ENCODE assay signal across 28 mouse cellular contexts in the genomic region with DNA sequence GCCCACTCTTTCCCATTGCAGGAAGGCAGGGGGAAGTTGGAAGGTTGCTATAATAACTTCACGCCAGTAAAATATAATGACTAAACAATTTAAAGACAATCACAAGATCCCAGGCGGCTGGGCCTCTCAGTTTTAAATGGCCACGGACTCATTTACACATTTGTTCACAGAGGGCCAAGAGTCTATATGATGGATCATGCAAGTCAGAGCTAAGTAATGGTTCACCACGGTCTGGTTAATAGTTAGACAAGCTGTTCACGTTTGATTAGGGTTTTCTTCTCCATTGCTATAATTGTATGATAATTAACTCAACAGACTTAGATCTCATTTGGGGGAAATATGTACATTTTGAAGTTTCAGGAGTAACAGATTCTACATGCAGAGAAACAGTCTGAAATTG.
DNase-seq lines count a peak whose midpoint lies in the region; ATAC-seq and TF ChIP-seq lines count a peak whose summit lies in the region.
"Had no signal": no experiment of that assay in that cellular context is flagged by ENCODE, and none has a peak within 500 bp of the region (broad histone marks: within the 10 kb centered on the region; RNA-seq: fewer than 3 reads in every experiment).

No protein-coding gene starts in this region.

- TF ChIP-seq POLR2A in kidney, adult 2 months (IDR thresholded peaks at IDR 0.05; ENCODE audit: low read depth, low read length) = no peak

- no peak overlapping the region for H3K4me2 ChIP-seq in intestine, postnatal 0 days (replicated peaks; ENCODE audit: low read depth)
- no peak overlapping the region for H3K4me2 ChIP-seq in kidney, embryonic 15.5 days
- H3K4me2 ChIP-seq: heart, embryonic 12.5 days; heart, embryonic 15.5 days; hindbrain, embryonic 13.5 days had no signal

- no peak overlapping the region for H3K4me3 ChIP-seq in kidney, adult 2 months (ENCODE audit: insufficient read depth, low read depth, low read length)
- no peak overlapping the region for H3K4me3 ChIP-seq in intestine, postnatal 0 days (ENCODE audit: low read depth, low read length)
- no peak overlapping the region for H3K4me3 ChIP-seq in kidney, embryonic 15.5 days (replicated peaks)
- no peak overlapping the region for H3K4me3 ChIP-seq in gastrocnemius, adult 2 months
- H3K4me3 ChIP-seq: forebrain, embryonic 10.5 days; heart, embryonic 12.5 days; heart, embryonic 15.5 days; hindbrain, embryonic 10.5 days; hindbrain, embryonic 13.5 days had no signal

- H3K9ac ChIP-seq in intestine, postnatal 0 days (ENCODE audit: low read depth, low read length) = no peak overlapping the region
- H3K9ac ChIP-seq in kidney, embryonic 15.5 days = no peak overlapping the region
- H3K9ac ChIP-seq: forebrain, postnatal 0 days; heart, embryonic 12.5 days; heart, embryonic 15.5 days; hindbrain, embryonic 13.5 days had no signal

- H3K36me3 ChIP-seq in kidney, adult 2 months (ENCODE audit: control insufficient read depth, insufficient read depth, low read length) = no peaks in the 10 kb centered on the region
- H3K36me3 ChIP-seq in intestine, postnatal 0 days (ENCODE audit: control insufficient read depth, insufficient read depth) = no peaks in the 10 kb centered on the region
- H3K36me3 ChIP-seq in kidney, embryonic 15.5 days = no peaks in the 10 kb centered on the region
- H3K36me3 ChIP-seq: forebrain, embryonic 10.5 days; G1E; heart, embryonic 12.5 days; heart, embryonic 15.5 days; hindbrain, embryonic 10.5 days; hindbrain, embryonic 13.5 days had no signal

- H3K4me1 ChIP-seq in kidney, adult 2 months (ENCODE audit: control insufficient read depth, insufficient read depth, low read length) = peaks cover 4% of the 10 kb centered on the region; the same call in 1 of the 2 replicates
- no peaks in the 10 kb centered on the region; the same call in none of the 2 replicates for H3K4me1 ChIP-seq in intestine, postnatal 0 days (replicated peaks; ENCODE audit: control insufficient read depth, insufficient read depth, low read length)
- 0 out of 2 replicates have a peak, but pooled peaks cover 6% of the 10 kb centered on the region for H3K4me1 ChIP-seq in kidney, embryonic 15.5 days
- H3K4me1 ChIP-seq: forebrain, embryonic 10.5 days; heart, embryonic 12.5 days; heart, embryonic 15.5 days; hindbrain, embryonic 10.5 days; hindbrain, embryonic 13.5 days had no signal

- H3K9me3 ChIP-seq in intestine, postnatal 0 days (ENCODE audit: control insufficient read depth) = no peaks in the 10 kb centered on the region
- no peaks in the 10 kb centered on the region for H3K9me3 ChIP-seq in kidney, embryonic 15.5 days (replicated peaks)
- H3K9me3 ChIP-seq: forebrain, embryonic 10.5 days; G1E; heart, embryonic 12.5 days; heart, embryonic 15.5 days; hindbrain, embryonic 10.5 days; hindbrain, embryonic 13.5 days had no signal

- intact Hi-C loops in gastrocnemius, adult 2 months (cut with DNase I) = no loop called here

- no peaks in the 10 kb centered on the region for H3K27me3 ChIP-seq in kidney, adult 2 months (replicated peaks; ENCODE audit: control insufficient read depth, insufficient read depth, low read length)
- no peaks in the 10 kb centered on the region for H3K27me3 ChIP-seq in intestine, postnatal 0 days (replicated peaks; ENCODE audit: control insufficient read depth, insufficient read depth, low read length)
- H3K27me3 ChIP-seq in kidney, embryonic 15.5 days = no peaks in the 10 kb centered on the region
- H3K27me3 ChIP-seq: CH12.LX; heart, embryonic 12.5 days; heart, embryonic 15.5 days; hindbrain, embryonic 13.5 days; Patski had no signal

- H3K27ac ChIP-seq in kidney, adult 2 months (ENCODE audit: insufficient read depth, low read depth, low read length) = no peak overlapping the region
- no peak overlapping the region for H3K27ac ChIP-seq in intestine, postnatal 0 days (ENCODE audit: low read depth, low read length)
- peak overlapping the region; percentile 77 for H3K27ac ChIP-seq in kidney, embryonic 15.5 days
- no peak overlapping the region for H3K27ac ChIP-seq in gastrocnemius, adult 2 months
- H3K27ac ChIP-seq: forebrain, embryonic 10.5 days; heart, embryonic 15.5 days; hindbrain, embryonic 10.5 days; hindbrain, embryonic 13.5 days had no signal

- DNase-seq in kidney, adult 2 months = peak; percentile 50
- DNase-seq in kidney, adult 18-20 months = no peak
- DNase-seq in kidney, postnatal 10 days = peak; percentile 6
- no peak for DNase-seq in cerebellum, postnatal 25 days
- no peak for DNase-seq in gastrocnemius, adult 2 months
- DNase-seq: adrenal gland, postnatal 14 days; B cell, adult 2 months; cerebellum, adult 11 months; cerebellum, adult 2 months; cerebellum, adult 9-11 months; forebrain, postnatal 0 days; gastrocnemius, postnatal 25 days; heart, adult 18-20 months; heart, postnatal 10 days; heart, postnatal 36 days had no signal

- ATAC-seq in intestine, postnatal 0 days = 0 out of 2 replicates have a peak, but pooled peaks have one; percentile 47
- peak; percentile 74; the same call in 1 of the 2 replicates for ATAC-seq in kidney, embryonic 15.5 days (replicated peaks; ENCODE audit: low FRiP score)
- ATAC-seq in megakaryocyte-erythroid progenitor cell, adult 5-6 weeks (replicated peaks; ENCODE audit: low FRiP score, low TSS enrichment, poor library complexity, severe bottlenecking) = no peak
- ATAC-seq: forebrain, embryonic 14.5 days; forebrain, postnatal 0 days; hindbrain, embryonic 16.5 days; Patski had no signal

- WGBS in kidney, adult 2 months = 39% methylated on average over 5 of the region's 5 CpGs
- 29% methylated on average over 5 of the region's 5 CpGs for WGBS in intestine, postnatal 0 days
- WGBS in kidney, embryonic 15.5 days = 71% methylated on average over 5 of the region's 5 CpGs

- TF ChIP-seq CTCF in kidney, adult 2 months (conservative IDR thresholded peaks at IDR 0.05; ENCODE audit: insufficient read depth, insufficient read length, low read depth, low read length) = no peak
- TF ChIP-seq CTCF in intestine, postnatal 0 days (IDR thresholded peaks at IDR 0.05; ENCODE audit: low read depth) = no peak
- TF ChIP-seq CTCF in gastrocnemius, adult 2 months (IDR thresholded peaks at IDR 0.05) = no peak

Comparison
In these comparisons a context has a peak if more than half of its experiments do, and no peak if none do; other contexts are left out.
1. DNase-seq: peak in kidney, adult 2 months (single experiment) and kidney, postnatal 10 days (single experiment); none in kidney, adult 18-20 months (single experiment), cerebellum, postnatal 25 days (0 of 2) and gastrocnemius, adult 2 months (single experiment).